Mouse (Mus musculus): Measurements from ENCODE around the gene Tnnc2.

Gene Tnnc2

GRCm38 (mm10) chr2:164795868-164796267 lies 16.1 kb upstream of the Tnnc2 start:
- DNase-seq (ENCODE audit: low spot score) = no peak

- DNase-seq (ENCODE audit: low spot score) = peak; percentile 75
These were observed 14.5 kb upstream of the Tnnc2 start for GRCm38 (mm10) chr2:164794293-164794692.

DNA sequence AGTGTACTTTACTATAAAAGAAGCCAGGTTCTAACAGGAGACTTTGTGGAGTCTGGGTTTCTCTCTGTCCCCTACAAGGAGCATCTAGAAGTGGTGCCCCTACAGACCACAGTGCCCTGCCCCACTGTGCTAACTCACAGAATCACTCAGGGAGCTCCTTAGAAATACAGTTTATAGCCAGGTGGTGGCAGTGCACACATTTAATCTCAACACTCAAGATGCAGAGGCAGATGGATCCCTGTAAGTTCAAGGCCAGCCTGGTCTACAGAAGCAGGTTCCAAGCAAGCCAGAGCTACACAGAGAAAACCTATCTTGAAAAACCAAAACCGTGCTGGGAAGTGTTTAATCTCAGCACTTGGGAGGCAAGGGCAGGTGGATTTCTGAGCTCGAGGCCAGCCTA lies 14.0 kb upstream of the Tnnc2 start:
- peak; percentile 18 for DNase-seq (ENCODE audit: low spot score)

- DNase-seq (ENCODE audit: low spot score) = peak; percentile 56
These were observed 13.5 kb upstream of the Tnnc2 start for GRCm38 (mm10) chr2:164793236-164793635.

DNA sequence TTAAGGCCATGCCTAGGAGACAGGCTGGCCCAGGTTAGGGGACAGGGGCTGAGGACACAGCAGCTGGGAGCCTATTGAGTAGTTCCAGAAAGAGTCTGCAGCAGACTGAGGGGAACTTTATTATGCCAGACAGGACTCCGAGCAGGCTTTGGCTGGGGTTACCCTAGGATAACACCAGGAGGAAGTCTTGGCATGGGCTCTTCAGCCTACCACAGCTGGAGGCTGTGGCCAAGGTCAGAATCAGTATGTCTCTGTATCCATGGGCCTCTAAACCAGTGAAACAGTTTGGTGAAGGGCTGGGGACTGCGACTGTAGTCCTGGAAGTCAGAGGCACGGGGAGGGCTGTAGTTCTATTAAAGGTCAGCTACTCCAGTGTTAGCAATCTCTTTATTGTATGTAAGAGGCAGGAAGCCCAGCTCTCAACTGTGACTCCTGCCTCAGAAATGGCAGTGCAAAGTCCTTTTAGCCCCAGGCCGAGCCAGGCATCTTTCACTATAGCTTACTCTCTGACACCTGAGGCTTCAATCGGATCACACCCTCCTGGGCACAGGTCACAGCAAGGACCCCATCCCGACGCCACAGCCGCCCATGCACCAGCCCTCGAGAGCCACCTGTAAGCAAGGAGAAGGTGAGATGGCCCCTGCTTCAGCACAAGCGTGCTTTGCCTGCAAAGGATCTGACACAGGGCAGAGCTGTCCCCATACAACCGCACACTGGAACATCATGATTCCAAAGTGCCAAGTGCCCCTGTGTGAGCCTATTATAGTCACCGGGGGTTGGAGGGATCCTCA lies 12.8 kb upstream of the Tnnc2 start:
- no peak for DNase-seq (ENCODE audit: low spot score)

DNA sequence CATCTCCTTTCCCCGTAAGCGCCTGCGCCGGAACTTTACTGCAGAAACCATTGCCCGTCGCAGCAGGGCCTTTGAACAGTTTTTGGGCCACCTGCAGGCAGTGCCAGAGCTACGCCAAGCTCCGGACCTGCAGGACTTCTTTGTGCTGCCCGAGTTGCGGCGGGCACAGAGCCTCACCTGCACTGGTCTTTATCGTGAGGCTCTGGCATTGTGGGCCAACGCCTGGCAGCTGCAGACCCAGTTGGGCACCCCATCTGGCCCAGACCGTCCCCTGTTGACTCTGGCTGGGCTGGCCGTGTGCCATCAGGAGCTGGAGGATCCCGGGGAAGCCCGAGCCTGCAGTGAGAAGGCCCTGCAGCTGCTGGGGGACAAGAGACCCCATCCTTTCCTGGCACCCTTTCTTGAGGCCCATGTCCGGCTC lies 12.1 kb upstream of the Tnnc2 start:
- DNase-seq (ENCODE audit: low spot score) = no peak

DNA sequence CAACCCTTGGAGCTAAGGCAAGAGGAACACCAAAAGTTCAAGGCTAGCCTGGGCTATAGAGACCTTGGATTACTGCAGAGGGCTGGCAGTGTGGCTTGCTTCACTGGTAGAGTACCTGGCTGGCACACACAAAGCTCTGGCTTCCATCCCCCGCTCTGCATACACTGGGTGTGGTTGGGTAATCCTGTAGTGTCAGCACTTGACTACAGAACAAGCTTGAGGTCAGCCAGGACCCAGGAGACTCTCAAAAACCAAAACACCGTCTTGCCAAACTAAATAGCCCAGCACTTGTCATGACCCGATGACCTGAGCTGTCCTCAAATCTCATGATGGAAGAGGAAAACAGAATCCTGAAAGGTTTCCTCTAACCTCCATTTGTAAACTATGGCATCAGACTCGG lies 10.7 kb upstream of the Tnnc2 start:
- DNase-seq (ENCODE audit: low spot score) = no peak

DNA sequence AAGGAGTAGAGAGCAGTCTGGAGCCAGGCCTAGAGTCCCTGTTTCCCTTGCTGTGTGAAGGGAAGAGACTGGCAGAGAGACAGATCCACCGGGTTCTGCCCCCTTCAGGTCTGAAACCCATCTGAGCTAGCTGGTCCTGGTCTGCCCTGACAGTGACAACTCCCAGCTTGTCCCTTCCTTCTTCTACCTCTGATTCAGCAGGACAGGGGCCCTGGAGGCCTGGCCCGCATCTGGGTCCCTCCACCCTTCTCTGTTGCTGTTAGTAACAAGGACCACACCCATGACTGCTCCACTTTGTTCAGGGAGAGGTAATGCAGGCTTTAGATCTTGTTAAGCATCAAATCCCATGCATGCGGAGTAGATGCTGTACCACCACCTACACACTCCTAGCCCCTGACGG lies 8.6 kb upstream of the Tnnc2 start:
- DNase-seq (ENCODE audit: low spot score) = no peak

- DNase-seq (ENCODE audit: low spot score) = no peak
These were observed 8.0 kb upstream of the Tnnc2 start for GRCm38 (mm10) chr2:164787779-164788178.

DNA sequence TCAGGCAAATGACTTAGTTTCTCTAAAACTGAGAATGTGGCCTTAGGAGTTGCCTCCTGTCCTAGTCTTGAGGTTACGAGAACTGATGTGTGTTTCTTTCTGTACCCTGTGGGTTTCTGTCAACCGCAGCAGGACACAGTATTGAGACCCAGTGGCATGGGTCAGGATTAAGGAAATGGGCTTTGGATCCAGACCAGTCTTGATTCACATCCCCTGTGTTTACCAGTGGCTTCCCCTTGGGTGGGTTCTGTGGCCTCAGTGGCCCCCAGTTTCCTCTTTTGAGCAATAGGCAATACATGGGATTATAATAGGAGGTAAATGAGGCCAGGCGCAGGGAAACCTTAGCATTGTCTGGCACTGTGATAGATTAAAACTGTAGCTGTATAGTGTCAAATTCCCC lies 7.3 kb upstream of the Tnnc2 start:
- no peak for DNase-seq (ENCODE audit: low spot score)

DNA sequence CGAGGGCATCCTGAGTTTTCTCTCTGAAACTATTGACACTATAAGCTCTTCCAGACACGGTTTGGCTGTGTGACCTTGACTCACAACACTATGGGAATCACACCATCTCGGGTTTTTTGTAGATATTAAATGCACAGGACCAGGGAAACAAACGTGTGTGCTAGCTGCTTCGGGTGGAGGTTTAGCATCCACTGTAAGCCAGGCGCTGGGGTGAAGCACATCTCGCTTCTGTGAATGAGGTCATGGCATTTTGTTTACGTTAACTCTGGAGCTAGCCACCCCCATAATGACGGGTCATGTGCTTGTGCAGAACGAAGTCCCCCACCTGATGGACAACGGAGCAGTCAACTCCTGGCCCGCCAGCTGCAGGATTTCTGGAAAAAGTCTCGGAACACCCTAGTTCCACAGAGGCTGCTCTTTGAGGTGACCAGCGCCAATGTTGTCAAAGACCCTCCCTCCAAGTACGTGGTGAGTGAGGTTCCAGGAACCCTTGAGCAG lies 6.7 kb upstream of the Tnnc2 start:
- DNase-seq (ENCODE audit: low spot score) = no peak

- DNase-seq (ENCODE audit: low spot score) = peak; percentile 37
These were observed 6.0 kb upstream of the Tnnc2 start, which contains the start of gene Snx21 for GRCm38 (mm10) chr2:164785481-164786387. TSS of gene Snx21 (plus strand) at chr2:164785823.

- DNase-seq (ENCODE audit: low spot score) = no peak
These were observed 5.2 kb upstream of the Tnnc2 start for GRCm38 (mm10) chr2:164784869-164785420.

DNA sequence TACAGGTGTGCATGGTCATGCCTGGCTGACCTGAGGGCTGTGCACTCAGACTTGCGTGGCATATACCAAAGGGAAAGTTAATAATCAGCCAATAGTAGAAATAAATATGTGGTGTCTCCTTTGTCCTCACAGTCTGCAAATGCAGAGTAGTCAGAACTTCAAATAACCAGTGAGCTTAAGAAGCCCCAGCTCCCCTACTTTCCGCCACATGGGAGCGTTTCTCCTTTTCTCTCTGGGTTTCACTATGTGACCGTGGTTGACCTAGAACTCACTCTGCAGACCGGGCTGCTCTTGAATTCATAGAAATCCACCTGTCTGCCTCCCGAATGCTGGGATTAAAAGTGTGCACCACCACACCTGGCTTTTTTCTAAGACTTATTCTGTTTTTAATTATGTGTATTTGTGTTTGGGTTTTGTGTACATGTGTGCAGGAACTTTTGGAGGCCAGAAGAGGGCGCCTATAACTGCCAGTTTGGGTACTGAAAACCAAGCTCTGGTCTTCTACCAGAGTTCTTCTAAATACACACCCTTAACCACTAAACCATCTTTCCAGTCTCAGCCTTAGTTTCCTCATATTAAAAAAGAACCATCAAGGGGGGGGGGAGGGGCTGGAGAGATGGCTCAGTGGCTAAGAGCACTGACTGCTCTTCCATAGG lies 4.3 kb upstream of the Tnnc2 start:
- no peak for DNase-seq (ENCODE audit: low spot score)

DNA sequence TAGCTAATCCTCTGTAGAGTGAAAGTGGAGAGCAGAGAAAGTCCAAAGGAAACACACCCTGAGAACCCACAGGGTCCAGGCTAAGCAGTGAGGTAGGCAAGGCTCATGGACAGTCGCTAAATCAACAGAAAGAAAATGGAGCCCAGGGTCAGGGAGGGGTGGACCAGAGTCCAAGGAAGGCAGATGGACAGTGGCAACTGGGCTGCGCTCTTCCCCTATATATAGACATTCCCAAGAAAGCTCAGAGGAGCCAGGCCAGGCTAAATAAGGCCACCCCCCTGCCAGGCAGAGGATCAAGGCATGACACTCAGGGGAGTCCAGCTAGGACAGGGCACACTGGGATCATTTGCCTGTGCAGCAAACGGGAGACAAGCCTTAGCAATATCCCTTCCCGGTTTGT lies 2.1 kb upstream of the Tnnc2 start:
- no peak for DNase-seq (ENCODE audit: low spot score)

DNA sequence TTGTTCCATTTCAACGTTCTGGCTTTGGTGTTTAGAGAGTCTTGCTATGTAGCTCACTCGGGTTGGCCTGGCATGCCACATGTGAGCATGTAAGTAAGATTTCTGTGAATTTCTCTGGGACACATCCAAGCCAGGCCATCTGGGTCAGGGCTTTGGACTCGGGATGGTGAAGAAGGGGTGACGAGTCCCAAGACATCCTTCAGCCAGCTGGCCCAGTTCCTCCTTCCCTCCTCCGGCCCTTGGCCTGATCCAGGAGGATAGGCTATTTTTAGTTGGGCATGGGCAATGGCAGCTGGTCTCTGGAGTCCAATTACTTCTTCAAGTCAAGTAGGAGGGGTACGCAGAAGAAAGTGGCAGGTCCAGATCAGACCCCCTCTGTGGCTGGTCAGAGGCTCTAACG lies 958 bp downstream of the Tnnc2 start:
- no peak for DNase-seq (ENCODE audit: low spot score)

GRCm38 (mm10) chr2:164778015-164778287 lies 1.8 kb downstream of the Tnnc2 start:
- DNase-seq (ENCODE audit: low spot score) = no peak

GRCm38 (mm10) chr2:164777246-164778014 lies 2.3 kb downstream of the Tnnc2 start:
- no peak for DNase-seq (ENCODE audit: low spot score)

- DNase-seq (ENCODE audit: low spot score) = no peak
These were observed 3.0 kb downstream of the Tnnc2 start for GRCm38 (mm10) chr2:164776801-164777200.

- no peak for DNase-seq (ENCODE audit: low spot score)
These were observed 3.6 kb downstream of the Tnnc2 start for GRCm38 (mm10) chr2:164776130-164776529.

GRCm38 (mm10) chr2:164773989-164774364 lies 5.8 kb downstream of the Tnnc2 start:
- no peak for DNase-seq (ENCODE audit: low spot score)
